Mouse (Mus musculus) CH12.LX (cell line): ENCODE results near the gene Galk2. TPM values are rescaled to one million over a fixed set of nuclear protein-coding genes. Genes with fewer than 3 reads are reported as not detected.

ENCODE experiments used
- DNase-seq: peaks from one replicate; pipeline ENCODE4 v3.0.0-alpha.2; 2013; ENCODE audit errors: extremely low read depth
- H3K27ac ChIP-seq: 2 replicates; pipeline ENCODE4 v1.5.1; 2012; ENCODE audit warnings: low read depth, mild to moderate bottlenecking, control low read depth, moderate library complexity; ENCODE audit not compliant: insufficient read depth
- H3K27me3 ChIP-seq: replicated peaks from 2 replicates; pipeline ENCODE3; 2012; ENCODE audit warnings: inconsistent platforms
- H3K36me3 ChIP-seq, 2 experiments: replicated peaks in 1 of 2; 2 replicates each; pipeline versions ENCODE3 to v1.6.1; 2012; ENCODE audit warnings: inconsistent platforms in 1 of 2, low read length in 1 of 2, mild to moderate bottlenecking in 1 of 2, mixed read lengths in 1 of 2, moderate library complexity in 1 of 2; ENCODE audit not compliant: control insufficient read depth in 1 of 2, insufficient read depth in 1 of 2
- H3K4me1 ChIP-seq, 2 experiments: 2 replicates each; pipeline ENCODE4 v1.6.1; 2012; ENCODE audit warnings: inconsistent platforms in 1 of 2, moderate library complexity in 1 of 2; ENCODE audit not compliant: insufficient read depth in 2 of 2, control insufficient read depth in 1 of 2
- H3K4me2 ChIP-seq: 2 replicates; pipeline ENCODE4 v1.6.1; 2012; ENCODE audit warnings: low read depth, mild to moderate bottlenecking, control low read depth; ENCODE audit not compliant: poor library complexity, insufficient read depth, severe bottlenecking
- H3K4me3 ChIP-seq, 3 experiments: fragments of 150-350 bp in 1 of 3; sonication (generic) in 1 of 3; replicated peaks in 1 of 3; 2 replicates each; pipeline versions ENCODE3 to v1.5.1; 2011 to 2012; ENCODE audit warnings: low read depth in 2 of 3, low read length in 2 of 3, mild to moderate bottlenecking in 2 of 3, moderate library complexity in 2 of 3, control low read depth in 1 of 3, improper control_type of control experiment in 1 of 3, inconsistent platforms in 1 of 3, mixed read lengths in 1 of 3; ENCODE audit not compliant: poor library complexity in 1 of 3
- H3K79me2 ChIP-seq: replicated peaks from 2 replicates; pipeline ENCODE4 v1.6.1; 2012; ENCODE audit warnings: mild to moderate bottlenecking, moderate library complexity; ENCODE audit not compliant: control insufficient read depth, poor library complexity, insufficient read depth, severe bottlenecking; ENCODE audit errors: extremely low read depth
- H3K9ac ChIP-seq: 2 replicates; pipeline ENCODE4 v1.6.1; 2012; ENCODE audit warnings: low read depth, mild to moderate bottlenecking, control low read depth, moderate library complexity; ENCODE audit not compliant: insufficient read depth
- H3K9me3 ChIP-seq: replicated peaks from 2 replicates; pipeline ENCODE3; 2012; ENCODE audit warnings: low read length, inconsistent platforms, mixed read lengths
- CTCF ChIP-seq, 2 experiments: IDR thresholded peaks in 1 of 2; conservative IDR thresholded peaks in 1 of 2; 2 replicates each; pipeline ENCODE4 v1.5.1; 2011 to 2012; ENCODE audit warnings: low read depth in 2 of 2, low read length in 2 of 2, improper control_type of control experiment in 1 of 2, inconsistent platforms in 1 of 2, mild to moderate bottlenecking in 1 of 2, moderate library complexity in 1 of 2
- JUND ChIP-seq: conservative IDR thresholded peaks from 2 replicates; pipeline ENCODE4 v1.6.1; 2011; ENCODE audit warnings: low read depth, low read length, improper control_type of control experiment
- KAT2A ChIP-seq: IDR thresholded peaks from 2 replicates; pipeline ENCODE4 v1.6.1; 2012; ENCODE audit warnings: low read length, improper control_type of control experiment, inconsistent platforms; ENCODE audit not compliant: insufficient replicate concordance
- NELFE ChIP-seq: IDR thresholded peaks from 2 replicates; pipeline ENCODE4 v1.6.1; 2011; ENCODE audit warnings: low read depth, low read length, improper control_type of control experiment
- NRF1 ChIP-seq: IDR thresholded peaks from 2 replicates; pipeline ENCODE4 v1.6.1; 2014; ENCODE audit warnings: low read depth, mild to moderate bottlenecking, inconsistent platforms, low read length, improper control_type of control experiment, moderate library complexity
- POLR2AphosphoS2 ChIP-seq: IDR thresholded peaks from 2 replicates; pipeline ENCODE4 v1.6.1; 2011; ENCODE audit warnings: low read depth, low read length, improper control_type of control experiment
- RAD21 ChIP-seq: IDR thresholded peaks from 2 replicates; pipeline ENCODE4 v1.6.1; 2011; ENCODE audit warnings: low read depth, mild to moderate bottlenecking, low read length, improper control_type of control experiment, moderate library complexity
- SIN3A ChIP-seq: IDR thresholded peaks from 2 replicates; pipeline ENCODE4 v1.6.1; 2012; ENCODE audit warnings: low read length, improper control_type of control experiment, inconsistent platforms
- SMC3 ChIP-seq: IDR thresholded peaks from 2 replicates; pipeline ENCODE4 v1.6.1; 2011; ENCODE audit warnings: low read depth, low read length, improper control_type of control experiment
- ZC3H11A ChIP-seq: IDR thresholded peaks from 2 replicates; pipeline ENCODE4 v1.6.1; 2012; ENCODE audit warnings: low read depth, mild to moderate bottlenecking, inconsistent platforms, low read length, improper control_type of control experiment
- ZKSCAN1 ChIP-seq: IDR thresholded peaks from 2 replicates; pipeline ENCODE4 v1.6.1; 2012; ENCODE audit warnings: low read depth, inconsistent platforms, low read length, improper control_type of control experiment, borderline replicate concordance
- dilution Hi-C: fragments of 300-500 bp; cut with MboI; formaldehyde crosslinking; loops from 2 replicates; pipeline ENCODE4 v1.14.3; 2020; ENCODE audit warnings: low sequenced_read_pairs; ENCODE audit not compliant: extremely low pct_unique_long_range_greater_than_20kb, extremely low pct_ligation_motif_present
- in situ Hi-C: fragments of 300-500 bp; cut with MboI; formaldehyde crosslinking; loops from 3 replicates; pipeline ENCODE4 v1.14.3; 2019; ENCODE audit warnings: low sequenced_read_pairs, low pct_ligation_motif_present, low pct_unique_long_range_greater_than_20kb, mixed read lengths
- polyA plus RNA-seq: library from polyadenylated mRNA; unstranded; fragments of >175 nt; gene quantifications from 2 replicates; pipeline ENCODE4 v1.2.1, GENCODE M21; 2012; ENCODE audit warnings: low read depth; ENCODE audit not compliant: insufficient read length
- total RNA-seq, 2 experiments: library from RNA; depleted of rRNA; stranded (reverse); fragments of 300-350 nt in 1 of 2; fragments of >200 nt in 1 of 2; gene quantifications; 2 replicates each; pipeline ENCODE4 v1.2.3; 2012 to 2014

Gene Galk2
- total and polyA plus RNA-seq, 3 experiments: 36.7 to 59.9 (median 41.8) TPM

GRCm38 (mm10) chr2:126031186-126031900, 172.4 kb downstream of the Galk2 start:
- Histone ChIP-seq H3K79me2 (no peaks in the 10 kb centered on the region), H3K36me3 (no peaks in the 10 kb centered on the region), H3K4me1 (peaks cover 0 to 15% of the 10 kb centered on the region in 2 experiments; a peak in 2 of 4 replicates), H3K27ac (no peak overlapping the region), H3K9ac (no peak overlapping the region), H3K27me3 (no peaks in the 10 kb centered on the region), H3K4me3 (no peak overlapping the region), H3K4me2 (no peak overlapping the region), H3K9me3 (no peaks in the 10 kb centered on the region)
- no peak for DNase-seq
- in situ Hi-C loops: loop anchor here (25.0 kb wide), 2 partner anchors 144 to 369 kb away; partner anchors contain the start of gene Eid1
- no peak for TF ChIP-seq NELFE
- TF ChIP-seq ZKSCAN1: no peak
- no peak for TF ChIP-seq NRF1
- no peak for TF ChIP-seq KAT2A
- no peak for TF ChIP-seq SIN3A
- TF ChIP-seq POLR2AphosphoS2: no peak
- dilution Hi-C loops: no loop called here

GRCm38 (mm10) chr2:126033114-126033972, 174.4 kb downstream of the Galk2 start:
- Histone ChIP-seq H3K27me3 (no peaks in the 10 kb centered on the region), H3K9ac (no peak overlapping the region), H3K79me2 (no peaks in the 10 kb centered on the region), H3K9me3 (no peaks in the 10 kb centered on the region), H3K4me2 (no peak overlapping the region; the same call in 1 of the 2 replicates), H3K27ac (no peak overlapping the region), H3K36me3 (no peaks in the 10 kb centered on the region), H3K4me3 (no peak overlapping the region), H3K4me1 (peaks cover 0 to 15% of the 10 kb centered on the region in 2 experiments; a peak in 2 of 4 replicates)
- DNase-seq: peak; percentile 27
- dilution Hi-C loops (no loop called here), in situ Hi-C loops (loop anchor here (25.0 kb wide), 2 partner anchors 146 to 371 kb away; partner anchors contain the start of gene Eid1)
- TF ChIP-seq JUND: no peak
- peak; percentile 34 to 77; a peak in 3 of 4 replicates for TF ChIP-seq CTCF (conservative IDR thresholded peaks at IDR 0.05 in 1 of 2, IDR thresholded peaks at IDR 0.05 in 1 of 2; ENCODE audit: low read depth in 2 of 2, low read length in 2 of 2)
- peak; percentile 42 for TF ChIP-seq ZC3H11A
- peak; percentile 83 for TF ChIP-seq SMC3
- TF ChIP-seq NELFE: 0 out of 2 replicates have a peak, but pooled peaks have one; percentile 43
- peak; percentile 81 for TF ChIP-seq RAD21

Other genes with a start within 250 kb of the Galk2 start
- 8.9 and 10.2 TPM in 2 replicates for gene Cep152, start 234.0 kb upstream of the Galk2 start, total RNA-seq (2012; rRNA removed)
- 7.4 and 7.7 TPM in 2 replicates for gene Cep152, start 234.0 kb upstream of the Galk2 start, total RNA-seq (2014; rRNA removed)
- 8.4 and 8.8 TPM in 2 replicates for gene Cep152, start 234.0 kb upstream of the Galk2 start, polyA plus RNA-seq
- gene Eid1, start 186.0 kb upstream of the Galk2 start, total RNA-seq (2012; rRNA removed): 15.4 and 17.0 TPM in 2 replicates
- gene Eid1, start 186.0 kb upstream of the Galk2 start, total RNA-seq (2014; rRNA removed): 39.8 and 43.2 TPM in 2 replicates
- gene Eid1, start 186.0 kb upstream of the Galk2 start, polyA plus RNA-seq: 20.4 and 22.7 TPM in 2 replicates
- gene Shc4, start 135.0 kb upstream of the Galk2 start, total RNA-seq (2012; rRNA removed): 0.97 and 1.1 TPM in 2 replicates
- 0.21 and 0.23 TPM in 2 replicates for gene Shc4, start 135.0 kb upstream of the Galk2 start, total RNA-seq (2014; rRNA removed)
- gene Shc4, start 135.0 kb upstream of the Galk2 start, polyA plus RNA-seq: 0.10 and 0.37 TPM in 2 replicates
- 8.3 and 8.9 TPM in 2 replicates for gene Secisbp2l, start 76.2 kb upstream of the Galk2 start, total RNA-seq (2012; rRNA removed)
- gene Secisbp2l, start 76.2 kb upstream of the Galk2 start, total RNA-seq (2014; rRNA removed): 8.2 and 8.7 TPM in 2 replicates
- 11.1 and 15.1 TPM in 2 replicates for gene Secisbp2l, start 76.2 kb upstream of the Galk2 start, polyA plus RNA-seq
- 63.5 and 68.6 TPM in 2 replicates for gene Cops2, start within 50 bp of the Galk2 start, total RNA-seq (2012; rRNA removed)
- 313 and 408 TPM in 2 replicates for gene Cops2, start within 50 bp of the Galk2 start, total RNA-seq (2014; rRNA removed)
- 124 and 145 TPM in 2 replicates for gene Cops2, start within 50 bp of the Galk2 start, polyA plus RNA-seq
- gene Fgf7, start 175.5 kb downstream of the Galk2 start, total RNA-seq (2012; rRNA removed): not detected in 2 replicates
- not detected in 2 replicates for gene Fgf7, start 175.5 kb downstream of the Galk2 start, total RNA-seq (2014; rRNA removed)
- not detected in 2 replicates for gene Fgf7, start 175.5 kb downstream of the Galk2 start, polyA plus RNA-seq